Mouse (Mus musculus): ENCODE results near the gene Insig1.

The Insig1 gene

GRCm38 (mm10) chr5:28070149-28070827, 875 bp upstream of the Insig1 start:
- TF ChIP-seq POU5F1 (IDR thresholded peaks at IDR 0.05; ENCODE audit: borderline replicate concordance, low read length), result no peak
- TF ChIP-seq CTCF (conservative IDR thresholded peaks at IDR 0.05; ENCODE audit: low read length), result no peak
- TF ChIP-seq NANOG (IDR thresholded peaks at IDR 0.05; ENCODE audit: borderline replicate concordance, low read length), result no peak
- H3K4me3 ChIP-seq (replicated peaks; ENCODE audit: low read length), result peak overlapping the region; percentile 99
- H3K36me3 ChIP-seq (ENCODE audit: insufficient read depth, low read length), result peaks cover 34% of the 10 kb centered on the region
- H3K9me3 ChIP-seq (ENCODE audit: low read length), result no peaks in the 10 kb centered on the region
- H3K27me3 ChIP-seq (ENCODE audit: insufficient read depth, low read length), result no peaks in the 10 kb centered on the region
- peaks cover 35% of the 10 kb centered on the region for H3K4me1 ChIP-seq (replicated peaks; ENCODE audit: low read depth, low read length)

GRCm38 (mm10) chr5:28071456-28072223, 477 bp downstream of the Insig1 start:
- Histone ChIP-seq H3K36me3 (ENCODE audit: insufficient read depth, low read length) (peaks cover 47% of the 10 kb centered on the region), H3K27me3 (ENCODE audit: insufficient read depth, low read length) (no peaks in the 10 kb centered on the region), H3K9me3 (ENCODE audit: low read length) (no peaks in the 10 kb centered on the region), H3K4me3 (replicated peaks; ENCODE audit: low read length) (peak overlapping the region; percentile 99), H3K4me1 (replicated peaks; ENCODE audit: low read depth, low read length) (peaks cover 39% of the 10 kb centered on the region)
- no peak for TF ChIP-seq NANOG (IDR thresholded peaks at IDR 0.05; ENCODE audit: borderline replicate concordance, low read length)
- TF ChIP-seq POU5F1 (IDR thresholded peaks at IDR 0.05; ENCODE audit: borderline replicate concordance, low read length), result no peak
- TF ChIP-seq CTCF (conservative IDR thresholded peaks at IDR 0.05; ENCODE audit: low read length), result no peak

GRCm38 (mm10) chr5:28079431-28079830, 8.3 kb downstream of the Insig1 start:
- Histone ChIP-seq H3K36me3 (ENCODE audit: insufficient read depth, low read length) (peaks cover 52% of the 10 kb centered on the region), H3K9me3 (ENCODE audit: low read length) (no peaks in the 10 kb centered on the region), H3K27me3 (ENCODE audit: insufficient read depth, low read length) (no peaks in the 10 kb centered on the region), H3K4me1 (replicated peaks; ENCODE audit: low read depth, low read length) (peaks cover 20% of the 10 kb centered on the region), H3K4me3 (replicated peaks; ENCODE audit: low read length) (no peak overlapping the region)
- TF ChIP-seq CTCF (conservative IDR thresholded peaks at IDR 0.05; ENCODE audit: low read length) (no peak), POU5F1 (IDR thresholded peaks at IDR 0.05; ENCODE audit: borderline replicate concordance, low read length) (no peak), NANOG (IDR thresholded peaks at IDR 0.05; ENCODE audit: borderline replicate concordance, low read length) (no peak)

GRCm38 (mm10) chr5:28081127-28081526, 10.0 kb downstream of the Insig1 start:
- Histone ChIP-seq H3K4me1 (replicated peaks; ENCODE audit: low read depth, low read length) (peaks cover 20% of the 10 kb centered on the region), H3K27me3 (ENCODE audit: insufficient read depth, low read length) (no peaks in the 10 kb centered on the region), H3K36me3 (ENCODE audit: insufficient read depth, low read length) (peaks cover 35% of the 10 kb centered on the region), H3K9me3 (ENCODE audit: low read length) (no peaks in the 10 kb centered on the region), H3K4me3 (replicated peaks; ENCODE audit: low read length) (no peak overlapping the region)
- TF ChIP-seq NANOG (IDR thresholded peaks at IDR 0.05; ENCODE audit: borderline replicate concordance, low read length), result no peak
- no peak for TF ChIP-seq CTCF (conservative IDR thresholded peaks at IDR 0.05; ENCODE audit: low read length)
- TF ChIP-seq POU5F1 (IDR thresholded peaks at IDR 0.05; ENCODE audit: borderline replicate concordance, low read length), result no peak

- peaks cover 28% of the 10 kb centered on the region for H3K36me3 ChIP-seq (ENCODE audit: insufficient read depth, low read length)
- no peak overlapping the region for H3K4me3 ChIP-seq (replicated peaks; ENCODE audit: low read length)
- no peaks in the 10 kb centered on the region for H3K9me3 ChIP-seq (ENCODE audit: low read length)
- peaks cover 17% of the 10 kb centered on the region for H3K4me1 ChIP-seq (replicated peaks; ENCODE audit: low read depth, low read length)
- no peak for TF ChIP-seq POU5F1 (IDR thresholded peaks at IDR 0.05; ENCODE audit: borderline replicate concordance, low read length)
- TF ChIP-seq CTCF (conservative IDR thresholded peaks at IDR 0.05; ENCODE audit: low read length), result no peak
- no peak for TF ChIP-seq NANOG (IDR thresholded peaks at IDR 0.05; ENCODE audit: borderline replicate concordance, low read length)
- H3K27me3 ChIP-seq (ENCODE audit: insufficient read depth, low read length), result 0 out of 2 replicates have a peak, but pooled peaks cover 4% of the 10 kb centered on the region
Observed at GRCm38 (mm10) chr5:28081822-28082221, 10.7 kb downstream of the Insig1 start.

- 0 out of 2 replicates have a peak, but pooled peaks cover 5% of the 10 kb centered on the region for H3K27me3 ChIP-seq (ENCODE audit: insufficient read depth, low read length)
- H3K36me3 ChIP-seq (ENCODE audit: insufficient read depth, low read length), result peaks cover 24% of the 10 kb centered on the region
- no peaks in the 10 kb centered on the region for H3K9me3 ChIP-seq (ENCODE audit: low read length)
- TF ChIP-seq POU5F1 (IDR thresholded peaks at IDR 0.05; ENCODE audit: borderline replicate concordance, low read length) (no peak), CTCF (conservative IDR thresholded peaks at IDR 0.05; ENCODE audit: low read length) (no peak), NANOG (IDR thresholded peaks at IDR 0.05; ENCODE audit: borderline replicate concordance, low read length) (no peak)
- no peak overlapping the region for H3K4me3 ChIP-seq (replicated peaks; ENCODE audit: low read length)
- peaks cover 17% of the 10 kb centered on the region for H3K4me1 ChIP-seq (replicated peaks; ENCODE audit: low read depth, low read length)
Observed at GRCm38 (mm10) chr5:28082312-28082711, 11.1 kb downstream of the Insig1 start.

- TF ChIP-seq NANOG (IDR thresholded peaks at IDR 0.05; ENCODE audit: borderline replicate concordance, low read length) (no peak), POU5F1 (IDR thresholded peaks at IDR 0.05; ENCODE audit: borderline replicate concordance, low read length) (no peak), CTCF (conservative IDR thresholded peaks at IDR 0.05; ENCODE audit: low read length) (no peak)
- Histone ChIP-seq H3K4me3 (replicated peaks; ENCODE audit: low read length) (no peak overlapping the region), H3K27me3 (ENCODE audit: insufficient read depth, low read length) (0 out of 2 replicates have a peak, but pooled peaks cover 9% of the 10 kb centered on the region), H3K9me3 (ENCODE audit: low read length) (no peaks in the 10 kb centered on the region), H3K4me1 (replicated peaks; ENCODE audit: low read depth, low read length) (peaks cover 17% of the 10 kb centered on the region), H3K36me3 (ENCODE audit: insufficient read depth, low read length) (peaks cover 22% of the 10 kb centered on the region)
Observed at GRCm38 (mm10) chr5:28082796-28083195, 11.6 kb downstream of the Insig1 start.

GRCm38 (mm10) chr5:28084743-28085142, 13.6 kb downstream of the Insig1 start:
- no peak for TF ChIP-seq NANOG (IDR thresholded peaks at IDR 0.05; ENCODE audit: borderline replicate concordance, low read length)
- no peak for TF ChIP-seq POU5F1 (IDR thresholded peaks at IDR 0.05; ENCODE audit: borderline replicate concordance, low read length)
- no peak for TF ChIP-seq CTCF (conservative IDR thresholded peaks at IDR 0.05; ENCODE audit: low read length)
- Histone ChIP-seq H3K36me3 (ENCODE audit: insufficient read depth, low read length) (0 out of 2 replicates have a peak, but pooled peaks cover 5% of the 10 kb centered on the region), H3K4me3 (replicated peaks; ENCODE audit: low read length) (no peak overlapping the region)

More at GRCm38 (mm10) chr5:28084743-28085142, 13.6 kb downstream of the Insig1 start:
- H3K4me1 ChIP-seq (replicated peaks; ENCODE audit: low read depth, low read length), result peaks cover 12% of the 10 kb centered on the region
- no peaks in the 10 kb centered on the region for H3K9me3 ChIP-seq (ENCODE audit: low read length)
- peaks cover 12% of the 10 kb centered on the region; the same call in 1 of the 2 replicates for H3K27me3 ChIP-seq (ENCODE audit: insufficient read depth, low read length)
